Mouse (Mus musculus): ENCODE results near the gene Plekha7.

Gene Plekha7

DNA sequence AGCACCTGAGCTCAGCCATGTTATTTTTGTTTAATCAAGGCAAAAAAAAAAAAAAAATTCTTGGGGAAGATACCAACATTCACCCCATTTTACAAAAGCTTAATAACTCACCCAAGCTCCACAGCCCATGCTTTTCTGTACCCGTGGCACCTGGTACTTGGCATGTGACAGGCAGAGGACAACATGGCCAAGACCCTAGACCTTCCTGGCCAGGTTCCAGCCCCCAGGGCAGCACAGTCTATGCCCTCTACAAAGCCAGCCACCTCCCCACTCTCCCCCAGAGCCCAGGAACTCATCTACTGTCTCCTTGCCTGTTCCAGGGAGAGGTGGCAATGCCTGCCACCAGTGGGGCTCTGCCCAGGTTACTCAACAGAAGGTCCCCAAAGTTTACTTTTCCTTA is 17.6 kb downstream of the Plekha7 start:
- in situ Hi-C loops (cut with MboI, MseI): no loop called here

DNA sequence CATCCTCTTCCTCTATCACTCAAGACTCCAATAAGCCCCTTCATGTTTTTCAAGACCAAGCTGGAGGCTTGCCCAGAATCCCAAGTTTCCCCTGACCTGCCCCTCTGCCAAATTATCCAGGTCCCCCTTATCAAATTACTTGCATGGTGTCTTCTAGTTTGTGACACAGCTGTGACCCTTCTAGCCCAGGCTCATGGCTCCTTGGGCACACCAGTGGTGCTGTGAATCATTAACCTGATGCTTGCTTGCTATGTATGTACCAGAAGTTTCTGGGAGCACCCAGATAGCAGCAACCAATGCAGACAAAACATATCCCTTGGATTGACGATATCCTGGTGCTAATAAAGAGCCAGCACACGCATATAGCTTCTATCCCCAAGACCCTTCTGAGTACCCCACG is 19.2 kb downstream of the Plekha7 start:
- in situ Hi-C loops (cut with MboI, MseI): no loop called here

DNA sequence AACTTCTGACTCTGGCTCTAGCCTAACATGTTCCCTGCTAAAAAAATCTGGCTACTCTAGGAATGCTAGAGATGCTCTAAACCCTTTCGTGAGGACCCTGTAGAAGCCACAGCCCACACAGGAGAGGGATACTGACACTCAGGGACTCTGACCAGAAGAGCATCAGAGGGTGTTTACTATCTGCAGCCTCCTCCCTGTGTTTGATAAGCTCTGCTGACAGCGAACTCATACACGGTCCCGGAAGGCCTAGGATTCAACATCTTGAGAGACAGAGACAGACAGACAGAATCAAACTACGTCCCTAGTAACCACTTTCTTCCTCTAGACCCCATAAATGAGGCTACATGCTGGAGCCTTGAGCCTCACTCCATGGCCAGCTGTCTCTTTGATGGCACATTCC is 20.2 kb downstream of the Plekha7 start:
- in situ Hi-C loops (cut with MboI, MseI): no loop called here

DNA sequence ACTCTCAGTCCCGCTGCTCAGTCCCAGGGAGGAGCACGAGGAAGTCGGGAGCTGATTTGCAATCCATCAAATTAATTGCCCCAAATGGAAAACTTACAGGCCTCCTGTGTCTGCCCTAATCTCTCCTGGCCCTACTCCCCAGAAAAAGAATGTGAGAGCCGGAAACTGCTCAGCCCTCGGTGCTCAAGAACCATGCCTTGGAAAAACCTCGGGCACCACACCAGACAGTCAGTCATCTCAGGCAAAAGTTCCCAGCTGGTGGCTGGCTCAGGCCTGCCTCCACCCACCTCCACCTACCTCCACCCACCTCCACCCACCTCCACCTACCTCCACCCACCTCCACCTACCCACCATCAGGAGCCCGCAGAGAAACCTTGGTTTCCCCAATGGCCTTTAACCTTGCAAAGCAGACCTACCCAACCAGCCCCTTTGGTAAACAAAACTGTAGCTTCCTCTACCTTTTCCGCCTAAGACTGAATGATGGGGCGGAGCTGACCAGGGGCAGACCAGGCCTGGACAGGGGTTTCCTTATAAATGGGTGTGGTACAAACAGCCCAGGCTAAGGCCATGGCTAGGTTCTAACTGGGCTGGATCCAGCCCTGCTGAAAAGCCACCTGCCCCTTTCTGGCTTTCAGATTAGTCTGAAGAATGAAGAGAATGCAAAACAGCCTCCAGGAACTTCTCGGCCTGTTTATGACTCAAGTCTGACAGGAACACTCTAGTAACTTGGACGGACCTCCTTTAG is 21.4 kb downstream of the Plekha7 start:
- in situ Hi-C loops (cut with MboI, MseI): no loop called here

DNA sequence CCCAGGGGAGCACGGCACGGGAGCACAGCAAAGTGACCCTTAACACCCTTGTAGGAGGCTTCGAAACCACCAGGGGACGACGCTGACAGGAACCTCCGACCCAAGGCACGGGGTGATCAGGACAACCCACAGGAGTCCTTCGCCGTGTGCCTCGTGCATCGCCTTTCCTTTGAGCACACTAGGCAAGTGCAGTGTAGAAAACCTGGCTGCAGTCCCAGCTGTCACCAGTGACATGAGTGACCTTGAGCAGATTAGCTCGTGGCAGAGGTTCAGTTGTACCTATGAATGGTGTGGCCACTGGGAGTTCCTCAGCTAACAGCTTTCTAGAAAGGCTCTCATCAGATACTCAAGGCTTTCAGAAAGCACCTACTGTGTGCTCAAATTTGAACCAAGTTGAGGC is 22.0 kb downstream of the Plekha7 start:
- in situ Hi-C loops (cut with MboI, MseI): no loop called here

DNA sequence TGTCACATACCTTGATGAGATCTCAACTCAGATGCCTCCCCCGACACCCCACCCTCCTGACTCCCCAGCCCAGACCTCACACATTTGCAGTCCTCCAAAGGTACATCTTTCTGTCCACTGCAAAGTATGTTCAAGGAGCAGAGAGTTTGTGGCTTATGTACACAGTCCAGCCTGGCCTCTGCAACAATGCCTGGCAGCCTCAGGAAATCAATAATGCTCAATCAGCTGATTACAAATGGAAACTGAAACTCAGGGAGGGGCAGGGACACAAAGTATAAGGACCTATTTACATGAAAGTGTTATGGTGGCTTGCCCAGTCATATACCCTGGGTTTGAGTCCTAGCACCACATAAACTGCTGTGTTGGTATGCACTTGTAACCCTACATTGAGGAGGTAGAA is 23.0 kb downstream of the Plekha7 start:
- in situ Hi-C loops (cut with MboI, MseI): no loop called here

DNA sequence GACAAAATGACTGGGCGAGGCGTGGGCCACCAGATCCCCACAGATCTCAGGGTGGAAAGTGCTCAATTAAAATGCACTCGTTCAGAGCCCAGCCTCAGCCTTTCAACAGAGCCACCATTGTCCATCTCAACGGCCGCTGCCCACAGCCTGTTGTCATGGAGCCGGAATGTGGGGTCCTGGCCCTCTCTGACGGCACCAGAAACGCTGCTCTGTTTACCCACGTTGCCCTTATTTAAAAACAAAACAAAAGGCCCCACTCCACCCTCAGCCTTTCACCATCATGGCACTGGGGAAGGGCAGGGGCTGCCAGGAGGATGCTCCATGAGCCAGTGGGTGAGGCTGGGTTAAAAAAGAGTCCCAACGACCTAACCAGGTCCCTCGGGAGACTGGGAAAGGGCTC is 25.4 kb downstream of the Plekha7 start:
- in situ Hi-C loops (cut with MboI, MseI): no loop called here

DNA sequence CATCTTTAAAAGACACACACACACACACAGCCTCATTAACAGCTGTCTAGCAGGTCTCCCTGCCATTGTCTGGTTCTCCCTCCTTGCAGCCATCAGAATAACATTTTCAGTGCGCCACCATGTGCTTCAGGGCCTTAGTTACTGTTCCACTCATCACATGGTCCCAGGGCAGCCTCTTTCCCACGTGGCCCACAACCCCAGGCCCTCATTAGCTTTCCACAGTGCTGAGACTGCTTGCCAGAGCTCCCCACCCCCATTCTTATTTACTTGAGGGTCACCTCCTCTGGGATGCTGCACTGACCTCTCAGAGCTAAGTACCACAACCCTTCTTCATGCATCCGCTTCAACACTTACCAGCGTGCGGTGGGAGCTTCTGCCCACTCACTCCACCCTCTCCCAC is 28.1 kb downstream of the Plekha7 start:
- in situ Hi-C loops (cut with MboI, MseI): no loop called here

DNA sequence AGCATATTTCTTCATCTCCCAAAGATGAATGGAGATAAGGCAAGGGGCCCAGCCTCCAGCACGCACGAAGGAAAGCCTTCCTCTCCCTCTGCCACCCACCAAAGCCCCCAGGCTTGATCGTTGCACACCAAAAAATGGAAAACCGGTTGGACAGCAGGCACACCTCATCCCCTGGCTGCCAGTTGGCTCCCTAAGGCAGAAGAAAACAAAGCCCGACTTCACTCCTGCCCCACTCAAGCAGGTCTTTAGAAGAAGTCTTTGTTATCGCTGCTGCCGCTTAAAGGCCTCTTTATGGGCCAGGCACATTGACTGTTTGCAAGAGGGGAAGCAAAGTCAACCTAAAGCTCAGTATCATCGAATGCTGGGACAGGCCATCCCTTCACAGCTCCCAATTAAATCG is 29.9 kb downstream of the Plekha7 start:
- in situ Hi-C loops (cut with MboI, MseI): no loop called here

DNA sequence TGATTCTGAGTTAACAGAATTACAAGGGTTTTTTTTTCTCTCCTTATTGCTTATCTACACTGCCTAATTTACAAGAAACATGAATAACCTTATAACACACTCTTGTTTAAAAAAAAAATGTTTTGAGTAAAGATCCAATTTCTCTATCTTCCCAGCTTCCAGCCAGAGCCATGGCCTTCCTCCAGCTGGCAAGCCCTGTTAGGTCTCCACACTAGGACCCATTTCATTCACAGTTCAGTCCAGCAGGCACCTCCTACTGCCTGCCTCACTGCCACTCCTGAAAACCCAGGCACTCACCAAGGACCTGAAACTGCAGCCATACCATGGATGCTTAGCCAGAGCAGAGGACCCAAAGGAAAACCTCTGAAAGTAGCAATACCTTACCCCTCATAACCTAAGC is 31.9 kb downstream of the Plekha7 start:
- in situ Hi-C loops (cut with MboI, MseI): no loop called here

DNA sequence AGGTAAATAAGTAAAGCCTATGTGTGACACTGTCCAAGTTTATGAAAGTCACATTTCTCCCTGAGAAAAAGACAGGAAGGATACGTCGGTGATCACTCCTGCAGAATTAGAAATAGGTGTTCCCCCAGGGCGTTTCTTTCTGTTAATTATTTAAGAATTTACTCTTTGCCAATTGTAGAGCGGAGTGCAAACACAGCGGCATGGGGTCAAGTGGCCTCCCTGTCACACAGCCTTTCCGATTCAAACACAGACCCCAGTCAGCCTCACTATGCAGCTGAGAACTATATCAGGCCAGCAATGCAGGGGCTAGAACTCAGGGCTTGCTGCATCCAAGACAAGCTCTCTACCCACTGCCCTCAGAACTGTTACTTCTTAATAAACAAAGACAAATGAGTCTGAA is 35.1 kb downstream of the Plekha7 start:
- in situ Hi-C loops (cut with MboI, MseI): no loop called here

DNA sequence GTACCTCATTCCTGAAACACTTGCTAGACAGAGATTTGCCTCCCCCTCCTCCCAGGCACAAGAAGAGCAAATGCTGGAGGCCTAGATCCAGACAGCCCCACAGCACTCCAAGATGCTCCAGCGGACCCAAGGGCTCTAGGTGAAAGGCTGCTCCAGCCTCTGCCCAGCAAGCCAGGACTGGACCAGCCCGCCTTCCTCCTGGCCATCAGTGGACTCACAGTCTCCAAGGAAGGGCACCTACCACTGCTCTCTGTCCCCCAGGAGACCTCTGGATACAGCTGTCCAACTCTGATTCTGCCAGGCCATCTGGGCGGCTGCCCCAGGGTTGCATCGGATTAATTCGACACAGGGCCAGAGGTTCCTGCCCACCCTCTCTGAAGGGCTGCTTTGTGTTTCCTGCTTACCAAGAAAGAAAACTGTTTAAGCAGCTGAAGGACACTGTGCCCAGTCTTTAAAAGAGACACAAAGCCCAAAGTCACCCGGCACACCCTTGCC is 38.6 kb downstream of the Plekha7 start:
- in situ Hi-C loops (cut with MboI, MseI): no loop called here

DNA sequence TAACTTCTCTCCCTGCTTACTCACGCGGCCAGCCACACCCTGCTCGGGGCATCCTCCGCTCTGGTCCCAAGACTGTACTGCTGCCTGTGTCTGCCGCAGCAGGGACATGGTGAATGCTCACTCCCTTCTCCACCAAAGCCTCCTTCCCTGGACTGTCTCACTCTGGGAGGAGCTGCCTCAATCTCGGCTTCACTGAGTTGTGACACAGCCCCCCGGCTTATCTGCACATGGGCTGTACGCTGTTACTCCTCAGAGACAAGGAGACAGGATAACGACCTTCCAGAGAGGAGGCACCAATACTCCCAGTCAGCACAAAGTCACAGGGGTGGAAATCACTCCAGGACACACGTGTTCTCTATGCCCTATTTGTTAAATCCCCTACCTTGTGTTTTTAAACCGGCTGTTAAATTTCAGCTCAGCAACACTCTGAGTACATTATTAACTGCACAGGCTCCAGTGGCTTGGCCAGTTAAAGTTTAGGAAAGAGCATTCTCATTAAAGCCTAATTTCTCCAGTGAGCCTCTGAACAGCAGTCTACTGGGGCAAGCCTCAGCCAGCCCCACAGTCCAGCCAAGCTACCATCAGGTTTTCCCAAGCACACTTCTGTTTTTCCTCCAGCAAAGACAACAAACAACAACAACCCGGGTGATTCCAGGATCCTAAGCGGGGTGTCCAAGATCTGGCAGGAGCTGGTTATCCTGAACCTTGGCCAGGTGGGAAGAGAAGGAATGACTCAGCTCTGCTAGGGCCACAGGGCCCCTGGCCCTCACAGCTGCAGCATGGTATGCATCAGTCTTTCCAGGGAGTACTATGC is 39.9 kb downstream of the Plekha7 start:
- in situ Hi-C loops (cut with MboI, MseI): no loop called here

DNA sequence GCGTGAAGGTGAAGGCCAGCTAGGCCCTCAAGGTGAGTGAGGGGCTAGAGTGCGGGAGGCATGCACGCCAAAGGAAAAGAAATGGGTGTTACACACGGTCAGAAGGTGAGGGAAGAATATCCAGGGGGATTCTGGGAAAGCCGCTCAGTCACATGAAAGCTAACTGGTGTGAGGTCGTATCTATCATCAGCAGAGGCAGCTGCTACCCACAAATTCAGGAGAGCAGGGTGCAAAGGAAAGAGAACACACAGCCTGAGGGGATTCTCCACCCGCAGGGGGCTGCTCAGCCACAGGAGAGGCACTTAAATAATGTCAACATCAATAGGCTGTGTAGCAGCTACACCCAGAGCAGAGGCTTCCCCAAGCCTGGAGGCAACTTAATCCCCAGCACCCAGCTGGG is 44.9 kb downstream of the Plekha7 start:
- in situ Hi-C loops (cut with MboI, MseI): loop anchor here (5.0 kb wide), 1 partner anchor 44 kb away; the partner anchor contains the start of gene Plekha7

DNA sequence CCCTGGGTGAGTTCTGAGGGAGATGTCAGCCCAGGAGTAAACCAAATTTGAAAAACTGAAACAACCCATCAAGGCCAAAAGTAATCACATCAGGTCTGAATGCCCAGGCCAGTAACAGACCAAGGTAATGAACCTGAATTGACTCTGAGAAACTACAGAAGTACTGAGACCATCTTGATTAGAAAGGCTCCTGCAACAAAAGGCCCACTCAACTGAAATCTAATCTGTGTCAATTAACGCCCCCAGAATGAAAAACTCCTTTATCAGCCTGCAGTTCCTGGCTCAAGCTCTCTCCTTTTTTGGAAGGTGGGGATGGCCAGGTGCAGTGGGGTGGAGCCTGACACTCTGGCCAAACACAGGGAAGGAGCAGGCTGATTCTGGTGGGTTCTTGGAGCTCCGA is 45.7 kb downstream of the Plekha7 start:
- in situ Hi-C loops (cut with MboI, MseI): loop anchor here (5.0 kb wide), 1 partner anchor 45 kb away; the partner anchor contains the start of gene Plekha7

DNA sequence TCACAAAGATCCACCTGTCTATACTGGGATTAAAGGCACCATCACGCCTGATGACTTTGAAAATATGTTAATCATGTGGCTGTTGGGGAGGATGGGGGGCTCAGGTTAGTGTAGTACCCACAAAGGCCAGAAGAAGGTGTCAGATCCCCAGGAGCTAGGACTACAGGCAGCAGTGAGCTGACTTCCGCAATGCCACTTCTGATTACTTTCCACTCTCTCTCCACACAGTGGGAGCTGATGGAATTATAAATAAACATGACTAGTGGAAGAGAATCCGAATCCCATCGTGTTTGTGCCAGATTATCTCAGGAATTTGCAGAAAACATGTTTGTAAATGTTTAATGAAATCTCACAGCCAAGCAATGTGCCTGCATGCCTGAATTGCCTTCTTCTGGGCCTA is 46.1 kb downstream of the Plekha7 start:
- in situ Hi-C loops (cut with MboI, MseI): loop anchor here (5.0 kb wide), 1 partner anchor 45 kb away; the partner anchor contains the start of gene Plekha7

DNA sequence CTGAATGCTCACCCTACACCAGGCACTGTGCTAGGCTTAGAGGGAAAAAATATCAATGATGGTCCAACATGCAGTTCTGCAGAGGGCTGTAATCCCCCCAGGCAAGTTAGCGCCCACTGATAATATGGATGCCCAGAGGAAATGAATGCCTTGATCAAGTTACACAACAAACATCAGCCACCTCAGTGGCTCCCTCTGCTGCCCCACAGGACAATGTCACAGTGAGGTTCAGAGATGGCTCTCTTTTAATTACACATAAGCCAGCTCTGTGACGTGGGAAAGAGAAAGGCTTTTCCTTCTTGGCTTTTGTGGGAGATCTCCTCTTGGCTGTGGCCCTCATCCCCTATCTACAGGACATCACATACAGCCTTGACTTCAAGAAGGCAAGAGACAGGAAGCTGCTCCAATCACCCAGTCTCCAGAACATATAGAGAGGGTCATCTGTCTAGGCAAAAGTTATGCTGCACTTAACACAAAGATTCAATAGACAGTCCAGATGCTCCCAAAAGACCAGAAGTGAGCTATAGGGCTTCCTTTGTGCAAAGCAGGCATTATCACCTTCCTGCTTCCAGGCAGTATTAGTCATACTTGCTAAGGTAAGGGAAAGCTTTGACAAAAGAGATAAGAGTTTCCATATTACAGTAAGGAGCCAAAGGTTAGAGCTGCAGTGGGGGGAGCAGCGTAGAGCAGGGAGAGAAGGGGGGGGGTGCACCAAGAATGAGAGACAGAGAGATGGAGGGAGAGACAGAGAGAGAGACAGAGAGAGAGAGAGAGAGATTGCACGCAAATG is 47.2 kb downstream of the Plekha7 start:
- in situ Hi-C loops (cut with MboI, MseI): loop anchor here (5.0 kb wide), 1 partner anchor 46 kb away; the partner anchor contains the start of gene Plekha7

DNA sequence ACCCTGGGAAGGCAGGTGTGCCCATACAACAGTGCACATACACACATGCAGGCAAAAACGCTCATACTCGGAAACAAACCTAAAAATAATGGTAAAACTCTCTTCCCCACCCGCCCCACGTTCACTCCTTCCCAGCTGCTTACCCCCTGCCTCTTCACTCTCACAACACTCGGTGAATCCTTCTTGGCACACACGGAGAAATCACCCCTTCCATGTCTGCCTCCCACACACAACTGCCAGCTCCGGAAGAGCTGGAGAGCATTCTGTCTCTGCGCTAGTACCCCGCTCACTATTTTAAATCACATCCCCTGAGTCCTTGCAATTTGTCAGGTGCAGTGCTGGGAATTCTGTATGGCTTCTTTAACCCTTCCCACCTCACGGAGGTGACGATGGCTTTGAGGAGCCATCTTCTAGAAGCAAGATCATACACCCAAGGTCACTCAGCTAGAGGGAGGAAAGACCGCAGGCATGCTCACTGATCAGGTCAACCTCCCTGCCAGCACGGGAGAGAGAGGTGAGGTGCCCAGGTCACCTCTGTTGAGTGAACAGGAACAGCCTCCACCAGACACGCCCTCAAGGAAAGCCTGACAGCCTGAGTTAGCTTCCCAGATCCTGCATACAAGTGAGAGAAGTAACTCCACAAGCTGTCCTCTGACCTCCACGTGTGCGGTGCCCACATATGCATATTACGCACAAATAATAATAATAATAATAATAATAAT is 49.6 kb downstream of the Plekha7 start:
- in situ Hi-C loops (cut with MboI, MseI): no loop called here

DNA sequence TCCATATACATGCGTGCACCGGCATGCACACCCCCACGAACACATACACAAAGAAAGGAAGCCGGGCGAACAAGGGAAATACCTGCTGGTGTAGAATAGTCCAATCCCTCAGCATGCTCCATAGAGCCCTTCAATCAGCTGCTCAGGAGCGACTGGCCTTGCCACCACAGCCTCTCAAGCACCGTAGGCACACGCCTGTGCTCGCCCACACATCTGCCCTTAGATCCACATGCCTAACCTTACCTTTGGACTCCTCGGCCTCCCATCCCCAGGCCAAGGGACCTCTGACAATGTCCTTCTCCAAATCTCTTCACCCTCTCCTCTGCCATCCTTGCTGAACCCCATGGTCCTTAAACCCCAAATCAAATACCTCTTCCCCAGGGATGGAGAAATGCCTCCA is 50.2 kb downstream of the Plekha7 start:
- in situ Hi-C loops (cut with MboI, MseI): no loop called here

DNA sequence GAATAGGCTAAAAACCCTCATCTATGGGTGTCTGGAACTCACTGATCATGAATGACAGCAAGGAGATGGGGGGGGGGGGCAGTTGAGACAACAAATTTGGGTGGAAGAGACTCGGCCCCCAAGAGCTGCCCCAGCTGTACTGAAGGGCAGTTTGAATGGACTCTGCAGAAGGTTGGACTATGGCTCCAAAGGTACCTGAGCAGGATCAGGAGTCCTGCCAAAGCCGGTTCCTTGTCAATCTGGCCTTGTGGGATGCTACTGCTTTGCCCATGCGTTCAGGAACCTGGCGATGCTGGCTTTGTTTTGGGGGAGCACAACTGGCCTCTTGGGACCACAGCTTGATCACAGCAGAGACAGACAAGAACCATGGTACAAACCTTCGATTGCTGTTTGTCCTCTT is 52.5 kb downstream of the Plekha7 start:
- in situ Hi-C loops (cut with MboI, MseI): no loop called here

DNA sequence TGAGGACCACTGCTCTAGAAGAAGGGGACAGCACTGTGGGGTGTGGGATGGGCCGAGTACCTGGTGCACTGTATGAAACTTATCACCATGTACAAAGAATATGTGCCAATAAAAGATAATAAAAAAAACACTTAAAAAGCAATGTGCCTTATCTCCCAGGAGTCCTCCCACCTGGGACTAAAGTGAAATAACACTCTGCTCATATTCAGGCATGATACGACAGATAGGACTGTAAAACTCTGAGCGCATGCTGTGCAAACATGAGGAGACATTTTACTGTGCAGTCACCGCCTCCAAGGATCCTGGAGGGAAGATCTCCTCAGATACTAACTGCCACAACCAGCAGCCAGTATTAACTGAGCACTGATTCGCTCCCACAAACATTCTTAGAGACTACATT is 53.5 kb downstream of the Plekha7 start:
- in situ Hi-C loops (cut with MboI, MseI): no loop called here

Data from regulatory T cell (primary cell).